Mouse (Mus musculus): ENCODE measurements around the gene Ppcs.
A peak's percentile ranks its signal among the peaks of the same experiment; 100 is the strongest.

The Ppcs gene

GRCm38 (mm10) chr4:119422294-119422964 is at the start of gene Ppcs, which contains the start of gene Zmynd12:
Gene Ppcs (minus strand): TSS chr4:119422420.
Gene Zmynd12 (plus strand): TSS chr4:119422814.
- DNase-seq = peak; percentile 96

GRCm38 (mm10) chr4:119467720-119468380 is 45.6 kb upstream of the Ppcs start:
- no peak for DNase-seq

GRCm38 (mm10) chr4:119465841-119466240 is 43.6 kb upstream of the Ppcs start:
- no peak for DNase-seq

GRCm38 (mm10) chr4:119463756-119464419 is 41.7 kb upstream of the Ppcs start:
- DNase-seq = no peak

GRCm38 (mm10) chr4:119462858-119463755 is 40.9 kb upstream of the Ppcs start:
- DNase-seq = peak; percentile 58

- no peak for DNase-seq
These were observed 40.2 kb upstream of the Ppcs start for GRCm38 (mm10) chr4:119462457-119462856.

GRCm38 (mm10) chr4:119460728-119461141 is 38.5 kb upstream of the Ppcs start:
- DNase-seq = no peak

- peak; percentile 62 for DNase-seq
These were observed 38.1 kb upstream of the Ppcs start for GRCm38 (mm10) chr4:119460296-119460695.

- DNase-seq = no peak
These were observed 31.3 kb upstream of the Ppcs start for GRCm38 (mm10) chr4:119453533-119453932.

GRCm38 (mm10) chr4:119453128-119453527 is 30.9 kb upstream of the Ppcs start:
- DNase-seq = no peak

GRCm38 (mm10) chr4:119450436-119450835 is 28.2 kb upstream of the Ppcs start:
- DNase-seq = no peak

GRCm38 (mm10) chr4:119447786-119448185 is 25.6 kb upstream of the Ppcs start:
- no peak for DNase-seq

GRCm38 (mm10) chr4:119447261-119447660 is 25.0 kb upstream of the Ppcs start:
- DNase-seq = peak; percentile 56

- no peak for DNase-seq
These were observed 20.3 kb upstream of the Ppcs start for GRCm38 (mm10) chr4:119442539-119442938.

GRCm38 (mm10) chr4:119441836-119442235 is 19.6 kb upstream of the Ppcs start:
- DNase-seq = no peak

GRCm38 (mm10) chr4:119437936-119438335 is 15.7 kb upstream of the Ppcs start:
- peak; percentile 70 for DNase-seq

- DNase-seq = peak; percentile 75
These were observed 8.5 kb upstream of the Ppcs start for GRCm38 (mm10) chr4:119430678-119431077.

- peak; percentile 50 for DNase-seq
These were observed 5.5 kb upstream of the Ppcs start for GRCm38 (mm10) chr4:119427680-119428079.

GRCm38 (mm10) chr4:119425601-119426000 is 3.4 kb upstream of the Ppcs start:
- peak; percentile 46 for DNase-seq

GRCm38 (mm10) chr4:119425077-119425476 is 2.9 kb upstream of the Ppcs start:
- DNase-seq = no peak

- DNase-seq = no peak
These were observed 313 bp downstream of the Ppcs start for GRCm38 (mm10) chr4:119421921-119422293.

- peak; percentile 43 for DNase-seq
These were observed 1.0 kb downstream of the Ppcs start for GRCm38 (mm10) chr4:119421191-119421590.

- no peak for DNase-seq
These were observed 4.3 kb downstream of the Ppcs start for GRCm38 (mm10) chr4:119417894-119418293.
